8 mouse cellular contexts compared by ENCODE assay signal in the genomic region with DNA sequence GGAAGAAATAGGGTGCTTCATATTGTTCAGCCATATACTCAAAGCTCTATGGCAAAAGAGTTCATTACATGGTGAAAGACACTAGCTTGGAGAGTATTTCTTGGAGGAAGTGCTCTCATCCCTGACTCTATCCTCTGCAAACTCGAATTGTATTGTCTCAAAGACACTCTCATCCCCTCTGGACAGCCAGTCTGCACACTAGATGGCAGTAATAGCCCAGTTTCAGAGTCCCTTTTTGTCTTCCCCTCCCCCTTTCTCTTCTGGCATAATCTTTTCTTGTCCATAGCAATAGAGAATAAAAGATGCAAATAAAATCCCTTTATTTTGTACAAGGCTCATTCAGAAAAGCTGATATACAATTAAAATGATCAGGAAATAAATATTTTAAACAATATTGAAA.
DNase-seq lines count a peak whose midpoint lies in the region; ATAC-seq lines count a peak whose summit lies in the region.

No protein-coding gene starts in this region.

- H3K9ac ChIP-seq in lung, embryonic 16.5 days (ENCODE audit: low read length): no peak overlapping the region

- H3K4me1 ChIP-seq in embryonic facial prominence, embryonic 10.5 days: peaks cover 21% of the 10 kb centered on the region
- H3K4me1 ChIP-seq in lung, embryonic 16.5 days (replicated peaks; ENCODE audit: control insufficient read depth, insufficient read depth, low read length): peaks cover 11% of the 10 kb centered on the region

- H3K27me3 ChIP-seq in embryonic facial prominence, embryonic 10.5 days (replicated peaks; ENCODE audit: low read depth, poor library complexity, severe bottlenecking): no peaks in the 10 kb centered on the region
- no peaks in the 10 kb centered on the region for H3K27me3 ChIP-seq in lung, embryonic 16.5 days (ENCODE audit: control insufficient read depth, insufficient read depth, low read depth, low read length)

- ATAC-seq in lung, embryonic 16.5 days (ENCODE audit: low read depth): peak; percentile 78; the same call in 1 of the 2 replicates

- H3K9me3 ChIP-seq in embryonic facial prominence, embryonic 10.5 days: no peaks in the 10 kb centered on the region
- no peaks in the 10 kb centered on the region for H3K9me3 ChIP-seq in lung, embryonic 16.5 days (ENCODE audit: control insufficient read depth, low read length)

- DNase-seq in A20 (ENCODE audit: low read depth, low spot score): peak; percentile 5
- peak; percentile 33 for DNase-seq in adrenal gland, adult 2 months
- DNase-seq in embryonic facial prominence, embryonic 10.5 days (ENCODE audit: low spot score): peak; percentile 69
- peak; percentile 39 to 41 for DNase-seq in heart, postnatal 36 days
- peak; percentile 25 for DNase-seq in large intestine, adult 2 months (ENCODE audit: low read depth, low spot score)
- peak; percentile 37 for DNase-seq in right cerebral cortex, adult 18-20 months
- DNase-seq in natural killer cell, adult 2 months (ENCODE audit: low spot score in 2 of 2): no peak

- intact Hi-C loops in heart, postnatal 36 days (cut with DNase I): loop anchor here (5.0 to 10.0 kb wide), 2 partner anchors 472 to 989 kb away; no protein-coding TSS in a partner anchor

- H3K4me3 ChIP-seq in embryonic facial prominence, embryonic 10.5 days: no peak overlapping the region
- H3K4me3 ChIP-seq in lung, embryonic 16.5 days (ENCODE audit: low read length): no peak overlapping the region

- no peaks in the 10 kb centered on the region for H3K36me3 ChIP-seq in embryonic facial prominence, embryonic 10.5 days (replicated peaks)
- no peaks in the 10 kb centered on the region for H3K36me3 ChIP-seq in lung, embryonic 16.5 days (ENCODE audit: control insufficient read depth, insufficient read depth, low read length)

- peak overlapping the region; percentile 78 for H3K27ac ChIP-seq in embryonic facial prominence, embryonic 10.5 days (replicated peaks)
- no peak overlapping the region for H3K27ac ChIP-seq in lung, embryonic 16.5 days (ENCODE audit: low read length)

- no peak overlapping the region for H3K4me2 ChIP-seq in lung, embryonic 16.5 days (ENCODE audit: low read depth, low read length)

- WGBS in embryonic facial prominence, embryonic 10.5 days: 0% methylated on average over 1 of the region's 1 CpGs
- 0% methylated on average over 1 of the region's 1 CpGs for WGBS in large intestine, adult 2 months
- WGBS in lung, embryonic 16.5 days: 0% methylated on average over 1 of the region's 1 CpGs

Comparison
In these comparisons a context has a peak if more than half of its experiments do, and no peak if none do; other contexts are left out.
1. DNase-seq: peak in A20 (single experiment), adrenal gland, adult 2 months (single experiment), embryonic facial prominence, embryonic 10.5 days (single experiment), heart, postnatal 36 days (2 of 2), large intestine, adult 2 months (single experiment) and right cerebral cortex, adult 18-20 months (single experiment); none in natural killer cell, adult 2 months (0 of 2).